ENCODE assay signal across 7 mouse cellular contexts in genomic region chr5:110100921-110101631, GRCm38 (mm10). TPM values are rescaled to one million over a fixed set of nuclear protein-coding genes. Genes with fewer than 3 reads are reported as not detected.
A peak's percentile ranks its signal among the peaks of the same experiment; 100 is the strongest.
DNase-seq lines count a peak whose midpoint lies in the region; ATAC-seq and TF ChIP-seq lines count a peak whose summit lies in the region.

No protein-coding gene starts in this region.

- peak overlapping the region; percentile 63 for H3K4me2 ChIP-seq in hindbrain, embryonic 12.5 days (replicated peaks)
- peak overlapping the region; percentile 66 for H3K4me2 ChIP-seq in midbrain, embryonic 13.5 days (replicated peaks)
- H3K4me2 ChIP-seq in stomach, postnatal 0 days (replicated peaks; ENCODE audit: low read depth): peak overlapping the region; percentile 59

- peak overlapping the region; percentile 66; the same call in 1 of the 2 replicates for H3K27ac ChIP-seq in cortical plate, adult 2 months (ENCODE audit: insufficient read depth, low read length)
- H3K27ac ChIP-seq in hindbrain, embryonic 12.5 days: no peak overlapping the region
- H3K27ac ChIP-seq in midbrain, embryonic 13.5 days: no peak overlapping the region
- H3K27ac ChIP-seq in stomach, postnatal 0 days (replicated peaks): no peak overlapping the region

- TF ChIP-seq CTCF in cortical plate, adult 2 months (IDR thresholded peaks at IDR 0.05; ENCODE audit: extremely low read depth, insufficient read depth, low read length): no peak
- no peak for TF ChIP-seq CTCF in stomach, postnatal 0 days (IDR thresholded peaks at IDR 0.05; ENCODE audit: low read depth)

- TF ChIP-seq EP300 in stomach, postnatal 0 days (optimal IDR thresholded peaks at IDR 0.05): no peak

- peak; percentile 26 for ATAC-seq in hindbrain, embryonic 12.5 days (ENCODE audit: low FRiP score)
- peak; percentile 21 for ATAC-seq in midbrain, embryonic 13.5 days
- ATAC-seq in stomach, postnatal 0 days (ENCODE audit: low FRiP score, low TSS enrichment): peak; percentile 6; the same call in 1 of the 2 replicates

- H3K9ac ChIP-seq in hindbrain, embryonic 12.5 days: peak overlapping the region; percentile 40
- H3K9ac ChIP-seq in midbrain, embryonic 13.5 days (replicated peaks): peak overlapping the region; percentile 49
- H3K9ac ChIP-seq in stomach, postnatal 0 days (ENCODE audit: low read length): no peak overlapping the region; the same call in 1 of the 2 replicates

- no peak for TF ChIP-seq POLR2A in cortical plate, adult 2 months (IDR thresholded peaks at IDR 0.05; ENCODE audit: extremely low read depth, insufficient read depth, low read length)

- H3K4me3 ChIP-seq in cortical plate, adult 2 months (ENCODE audit: insufficient read depth, low read length): peak overlapping the region; percentile 57
- H3K4me3 ChIP-seq in hindbrain, embryonic 12.5 days: peak overlapping the region; percentile 31
- H3K4me3 ChIP-seq in midbrain, embryonic 13.5 days (replicated peaks): peak overlapping the region; percentile 36
- peak overlapping the region; percentile 27 for H3K4me3 ChIP-seq in stomach, postnatal 0 days (ENCODE audit: low read depth, low read length)

- H3K9me3 ChIP-seq in hindbrain, embryonic 12.5 days (replicated peaks): no peaks in the 10 kb centered on the region
- no peaks in the 10 kb centered on the region for H3K9me3 ChIP-seq in midbrain, embryonic 13.5 days
- 0 out of 2 replicates have a peak, but pooled peaks cover 4% of the 10 kb centered on the region for H3K9me3 ChIP-seq in stomach, postnatal 0 days (ENCODE audit: control insufficient read depth, low read length)

- WGBS in hindbrain, embryonic 12.5 days: under 1% methylated on average over 32 of the region's 37 CpGs
- under 1% methylated on average over 35 of the region's 37 CpGs for WGBS in midbrain, embryonic 13.5 days
- WGBS in stomach, postnatal 0 days: 2% methylated on average over 35 of the region's 37 CpGs

- peaks cover 18% of the 10 kb centered on the region for H3K27me3 ChIP-seq in hindbrain, embryonic 12.5 days
- 0 out of 2 replicates have a peak, but pooled peaks cover 7% of the 10 kb centered on the region for H3K27me3 ChIP-seq in midbrain, embryonic 13.5 days
- no peaks in the 10 kb centered on the region for H3K27me3 ChIP-seq in stomach, postnatal 0 days (ENCODE audit: control insufficient read depth, insufficient read depth, low read length)

- DNase-seq in 3134 (ENCODE audit: extremely low read depth, insufficient read length, low spot score): peak; percentile 31
- DNase-seq in CD4-positive helper T cell, adult 2 months (ENCODE audit: low read depth, low spot score): peak; percentile 57
- peak; percentile 26 to 66 for DNase-seq in left cerebral cortex, adult 8-10 months (ENCODE audit: low spot score in 2 of 2)
- DNase-seq in stomach, postnatal 0 days (ENCODE audit: low spot score): peak; percentile 25

- no peaks in the 10 kb centered on the region for H3K4me1 ChIP-seq in cortical plate, adult 2 months (ENCODE audit: control insufficient read depth, insufficient read depth, low read length)
- H3K4me1 ChIP-seq in hindbrain, embryonic 12.5 days: peaks cover 21% of the 10 kb centered on the region
- H3K4me1 ChIP-seq in midbrain, embryonic 13.5 days (replicated peaks): peaks cover 26% of the 10 kb centered on the region
- H3K4me1 ChIP-seq in stomach, postnatal 0 days (replicated peaks; ENCODE audit: control insufficient read depth, insufficient read depth): peaks cover 7% of the 10 kb centered on the region

- H3K36me3 ChIP-seq in hindbrain, embryonic 12.5 days: peaks cover 38% of the 10 kb centered on the region
- H3K36me3 ChIP-seq in midbrain, embryonic 13.5 days: peaks cover 38% of the 10 kb centered on the region
- peaks cover 25% of the 10 kb centered on the region for H3K36me3 ChIP-seq in stomach, postnatal 0 days (ENCODE audit: control insufficient read depth, insufficient read depth, low read length)

RNA-seq across cellular contexts. Expression of gene Plcxd1, which starts 1.3 kb away (rescaled TPM):
- 18.6 and 20.3 TPM in 2 replicates for polyA plus RNA-seq in cortical plate, adult 2 months (2012; rRNA removed)
- polyA plus RNA-seq in hindbrain, embryonic 12.5 days (2016; fragmentation: Nextera tagmentation; extraction: Ambion mirVana): 1.3 and 1.6 TPM in 2 replicates
- total RNA-seq in left cerebral cortex, adult 8-10 months (2022): 10 to 100 TPM; 10.2 to 15.1 (median 14.1) TPM
- polyA plus RNA-seq in midbrain, embryonic 13.5 days (2015; fragmentation: Nextera tagmentation; extraction: Ambion mirVana): 2.1 and 2.5 TPM in 2 replicates
- polyA plus RNA-seq in stomach, postnatal 0 days (2015; fragmentation: Nextera tagmentation; extraction: Ambion mirVana): 12.5 and 12.8 TPM in 2 replicates

RNA-seq across cellular contexts. Expression of gene Gm35315, which starts 6.9 kb away (rescaled TPM):
- polyA plus RNA-seq in cortical plate, adult 2 months (2012; rRNA removed): 0.77 and 0.93 TPM in 2 replicates
- 1.0 and 1.1 TPM in 2 replicates for polyA plus RNA-seq in hindbrain, embryonic 12.5 days (2016; fragmentation: Nextera tagmentation; extraction: Ambion mirVana)
- total RNA-seq in left cerebral cortex, adult 8-10 months (2022): 1 to 10 TPM in 2 of 4 experiments, under 1 TPM in 2; 0.61 to 2.1 (median 1.2) TPM
- polyA plus RNA-seq in midbrain, embryonic 13.5 days (2015; fragmentation: Nextera tagmentation; extraction: Ambion mirVana): 0.61 and 0.93 TPM in 2 replicates
- 0.41 and 0.45 TPM in 2 replicates for polyA plus RNA-seq in stomach, postnatal 0 days (2015; fragmentation: Nextera tagmentation; extraction: Ambion mirVana)

RNA-seq across cellular contexts. Expression of gene Gtpbp6, which starts 6.9 kb away (rescaled TPM):
- 155 and 164 TPM in 2 replicates for polyA plus RNA-seq in cortical plate, adult 2 months (2012; rRNA removed)
- 53.7 and 55.8 TPM in 2 replicates for polyA plus RNA-seq in hindbrain, embryonic 12.5 days (2016; fragmentation: Nextera tagmentation; extraction: Ambion mirVana)
- 10 to 100 TPM; 67.3 to 88.7 (median 83.2) TPM for total RNA-seq in left cerebral cortex, adult 8-10 months (2022)
- polyA plus RNA-seq in midbrain, embryonic 13.5 days (2015; fragmentation: Nextera tagmentation; extraction: Ambion mirVana): 52.6 and 53.3 TPM in 2 replicates
- 17.0 and 20.2 TPM in 2 replicates for polyA plus RNA-seq in stomach, postnatal 0 days (2015; fragmentation: Nextera tagmentation; extraction: Ambion mirVana)

RNA-seq across cellular contexts. Expression of gene Zfp605, which starts 8.8 kb away (rescaled TPM):
- 6.8 and 6.9 TPM in 2 replicates for polyA plus RNA-seq in cortical plate, adult 2 months (2012; rRNA removed)
- 11.4 and 12.5 TPM in 2 replicates for polyA plus RNA-seq in hindbrain, embryonic 12.5 days (2016; fragmentation: Nextera tagmentation; extraction: Ambion mirVana)
- 10 to 100 TPM; 15.0 to 19.2 (median 16.1) TPM for total RNA-seq in left cerebral cortex, adult 8-10 months (2022)
- 16.0 and 16.9 TPM in 2 replicates for polyA plus RNA-seq in midbrain, embryonic 13.5 days (2015; fragmentation: Nextera tagmentation; extraction: Ambion mirVana)
- polyA plus RNA-seq in stomach, postnatal 0 days (2015; fragmentation: Nextera tagmentation; extraction: Ambion mirVana): 1.6 and 2.0 TPM in 2 replicates

RNA-seq across cellular contexts. Expression of gene Gm17655, which starts 28.8 kb away (rescaled TPM):
- 1.4 and 1.7 TPM in 2 replicates for polyA plus RNA-seq in cortical plate, adult 2 months (2012; rRNA removed)
- polyA plus RNA-seq in hindbrain, embryonic 12.5 days (2016; fragmentation: Nextera tagmentation; extraction: Ambion mirVana): 5.4 and 7.5 TPM in 2 replicates
- total RNA-seq in left cerebral cortex, adult 8-10 months (2022): 10 to 100 TPM; 13.0 to 14.4 (median 13.9) TPM
- 6.9 and 7.9 TPM in 2 replicates for polyA plus RNA-seq in midbrain, embryonic 13.5 days (2015; fragmentation: Nextera tagmentation; extraction: Ambion mirVana)
- 1.6 and 1.7 TPM in 2 replicates for polyA plus RNA-seq in stomach, postnatal 0 days (2015; fragmentation: Nextera tagmentation; extraction: Ambion mirVana)
